Mouse (Mus musculus): ENCODE data around the gene Cnot9. TPM values are rescaled to one million over a fixed set of nuclear protein-coding genes. Genes with fewer than 3 reads are reported as not detected.

Cnot9 gene
- polyA plus RNA-seq, 1 experiment from 2014 or later, result 60.2 TPM

- no peaks in the 10 kb centered on the region for H3K27me3 ChIP-seq (ENCODE audit: control insufficient read depth, insufficient read depth, low read depth, low read length)
- no peak overlapping the region for H3K27ac ChIP-seq (ENCODE audit: low read length)
- H3K4me2 ChIP-seq (ENCODE audit: low read depth, low read length), result no peak overlapping the region
- ATAC-seq (ENCODE audit: low read depth), result no peak
- H3K36me3 ChIP-seq (ENCODE audit: control insufficient read depth, insufficient read depth, low read length), result peaks cover 30% of the 10 kb centered on the region
- no peak overlapping the region for H3K4me3 ChIP-seq (ENCODE audit: low read length)
- no peaks in the 10 kb centered on the region for H3K9me3 ChIP-seq (ENCODE audit: control insufficient read depth, low read length)
- H3K9ac ChIP-seq (ENCODE audit: low read length), result no peak overlapping the region
- H3K4me1 ChIP-seq (replicated peaks; ENCODE audit: control insufficient read depth, insufficient read depth, low read length), result no peaks in the 10 kb centered on the region
Observed at GRCm38 (mm10) chr1:74519875-74520274, 14.0 kb downstream of the Cnot9 start.

DNA sequence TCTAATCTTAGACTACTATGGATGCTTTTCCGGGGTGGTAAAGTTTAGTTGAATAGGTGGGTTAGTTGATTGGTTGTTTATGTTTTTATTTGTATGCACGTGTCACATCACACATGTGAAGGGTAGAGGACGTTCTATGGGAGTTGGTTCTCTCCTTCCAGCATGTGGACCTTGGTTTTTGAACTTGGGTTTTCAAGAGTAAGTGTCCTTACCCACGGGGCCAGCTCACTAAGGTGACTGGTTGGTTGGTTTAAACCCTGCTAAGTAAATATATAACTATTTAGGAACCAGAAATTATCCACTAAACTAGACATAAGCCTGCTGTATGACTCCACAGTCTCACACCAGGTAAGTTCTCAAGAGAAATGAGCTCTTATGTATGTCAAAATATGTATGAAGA, 18.9 kb downstream of the Cnot9 start:
- H3K4me2 ChIP-seq (ENCODE audit: low read depth, low read length), result no peak overlapping the region
- H3K27ac ChIP-seq (ENCODE audit: low read length), result no peak overlapping the region
- H3K36me3 ChIP-seq (ENCODE audit: control insufficient read depth, insufficient read depth, low read length), result peaks cover 57% of the 10 kb centered on the region
- WGBS, result 89% methylated on average over 4 of the region's 4 CpGs
- no peaks in the 10 kb centered on the region for H3K27me3 ChIP-seq (ENCODE audit: control insufficient read depth, insufficient read depth, low read depth, low read length)
- H3K4me1 ChIP-seq (replicated peaks; ENCODE audit: control insufficient read depth, insufficient read depth, low read length), result no peaks in the 10 kb centered on the region
- H3K4me3 ChIP-seq (ENCODE audit: low read length), result no peak overlapping the region
- ATAC-seq (ENCODE audit: low read depth), result no peak
- H3K9ac ChIP-seq (ENCODE audit: low read length), result no peak overlapping the region
- H3K9me3 ChIP-seq (ENCODE audit: control insufficient read depth, low read length), result no peaks in the 10 kb centered on the region

DNA sequence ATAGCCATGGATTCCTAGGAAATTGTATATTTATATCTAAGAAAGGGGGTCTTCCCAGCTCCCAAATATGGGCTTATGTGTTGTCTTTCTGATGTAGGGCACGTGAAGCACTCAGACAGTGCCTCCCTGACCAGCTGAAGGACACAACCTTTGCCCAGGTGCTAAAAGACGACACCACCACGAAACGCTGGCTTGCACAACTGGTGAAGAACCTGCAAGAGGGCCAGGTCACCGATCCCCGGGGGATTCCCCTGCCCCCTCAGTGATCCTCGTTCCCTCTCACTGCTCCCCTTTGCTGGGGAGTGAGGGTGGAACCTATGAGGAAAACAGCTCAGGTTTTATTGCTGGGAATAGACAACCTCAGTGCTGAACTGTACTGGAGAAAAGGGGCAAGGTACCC, 22.7 kb downstream of the Cnot9 start:
- no peaks in the 10 kb centered on the region for H3K4me1 ChIP-seq (replicated peaks; ENCODE audit: control insufficient read depth, insufficient read depth, low read length)
- peaks cover 55% of the 10 kb centered on the region for H3K36me3 ChIP-seq (ENCODE audit: control insufficient read depth, insufficient read depth, low read length)
- H3K4me2 ChIP-seq (ENCODE audit: low read depth, low read length), result no peak overlapping the region
- no peak overlapping the region for H3K27ac ChIP-seq (ENCODE audit: low read length)
- no peaks in the 10 kb centered on the region for H3K9me3 ChIP-seq (ENCODE audit: control insufficient read depth, low read length)
- no peak for ATAC-seq (ENCODE audit: low read depth)
- no peak overlapping the region for H3K9ac ChIP-seq (ENCODE audit: low read length)
- H3K4me3 ChIP-seq (ENCODE audit: low read length), result no peak overlapping the region
- no peaks in the 10 kb centered on the region for H3K27me3 ChIP-seq (ENCODE audit: control insufficient read depth, insufficient read depth, low read depth, low read length)
- 84% methylated on average over 7 of the region's 7 CpGs for WGBS

DNA sequence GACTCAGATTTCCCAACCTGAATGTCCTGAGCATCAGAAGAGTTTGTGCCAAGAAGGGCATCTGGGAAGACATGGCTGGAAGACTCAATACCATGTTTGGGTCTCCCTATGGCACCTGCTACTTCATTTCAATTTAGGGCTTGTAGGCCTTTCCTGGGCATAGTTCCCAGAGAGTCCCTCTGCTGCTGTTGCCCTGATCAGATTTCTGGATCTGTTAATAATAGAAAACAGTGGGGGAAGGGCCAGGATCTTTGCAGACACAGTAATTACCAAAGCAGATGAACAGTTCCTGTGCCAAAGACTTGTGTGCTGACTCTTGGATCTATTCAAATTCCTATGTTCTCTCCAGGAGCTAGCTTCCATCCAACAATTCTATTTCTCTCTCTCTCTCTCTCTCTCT, 32.8 kb downstream of the Cnot9 start:
- no peak overlapping the region for H3K27ac ChIP-seq (ENCODE audit: low read length)
- no peaks in the 10 kb centered on the region for H3K36me3 ChIP-seq (ENCODE audit: control insufficient read depth, insufficient read depth, low read length)
- H3K9me3 ChIP-seq (ENCODE audit: control insufficient read depth, low read length), result no peaks in the 10 kb centered on the region
- no peak overlapping the region for H3K4me3 ChIP-seq (ENCODE audit: low read length)
- no peak overlapping the region for H3K9ac ChIP-seq (ENCODE audit: low read length)
- no peaks in the 10 kb centered on the region for H3K4me1 ChIP-seq (replicated peaks; ENCODE audit: control insufficient read depth, insufficient read depth, low read length)
- H3K4me2 ChIP-seq (ENCODE audit: low read depth, low read length), result no peak overlapping the region
- H3K27me3 ChIP-seq (ENCODE audit: control insufficient read depth, insufficient read depth, low read depth, low read length), result no peaks in the 10 kb centered on the region
- ATAC-seq (ENCODE audit: low read depth), result no peak

DNA sequence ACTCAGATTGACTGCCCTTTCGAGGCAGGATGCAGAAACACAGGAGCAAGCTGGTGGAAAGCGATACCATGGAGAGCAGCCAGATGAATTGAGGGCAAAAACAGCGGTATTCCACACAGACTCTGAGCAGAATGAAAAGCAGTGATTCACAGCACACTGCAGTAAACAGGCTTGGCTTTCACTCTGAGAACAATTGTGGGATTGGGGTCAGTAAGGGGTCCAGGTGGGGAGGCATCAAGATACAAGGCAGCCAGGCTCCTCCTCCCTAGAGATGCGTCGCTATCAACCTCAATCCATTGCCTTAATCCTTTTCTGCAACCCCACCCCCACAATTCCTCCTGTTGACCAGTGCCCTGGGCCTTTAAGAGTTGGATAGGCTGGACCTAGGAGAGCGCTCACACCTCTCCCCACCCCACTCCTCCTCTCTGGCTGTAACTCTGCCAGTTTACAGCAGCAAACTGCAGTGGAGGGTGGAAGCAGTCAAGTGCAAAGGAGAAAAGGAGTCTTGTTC, 36.6 kb downstream of the Cnot9 start, which contains the start of gene Plcd4:
Gene Plcd4, plus strand, starts transcription at position 438 of the 511 bp plus-strand sequence.
- no peak within 1 kb of the TSS for H3K4me3 ChIP-seq (ENCODE audit: low read length)
- no peaks in the 10 kb centered on the region for H3K9me3 ChIP-seq (ENCODE audit: control insufficient read depth, low read length)
- ATAC-seq (ENCODE audit: low read depth), result peak; percentile 34; the same call in 1 of the 2 replicates

DNA sequence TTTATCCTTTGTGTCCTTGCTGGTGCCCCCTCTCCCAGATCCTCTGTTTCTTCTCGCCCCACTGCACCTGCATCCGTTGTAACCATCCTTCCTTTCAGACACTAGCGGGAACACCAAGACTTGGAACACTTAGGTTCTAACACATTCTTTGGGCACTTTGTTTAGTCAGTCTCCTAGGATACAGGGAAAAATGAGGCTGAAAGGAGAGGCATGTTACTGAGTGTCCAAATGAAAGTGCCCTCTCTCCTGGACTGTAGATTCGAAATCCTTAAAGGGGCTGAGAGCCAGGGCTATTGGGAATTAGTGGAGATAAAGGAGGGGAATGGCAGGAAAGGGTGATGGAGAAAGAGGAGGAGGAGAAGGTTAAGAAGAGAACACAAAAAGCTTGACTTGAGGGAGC, 38.3 kb downstream of the Cnot9 start, which contains the start of gene Usp37:
Gene Usp37, minus strand, starts transcription at position 101 of the 400 bp plus-strand sequence.
- Histone ChIP-seq H3K9ac (ENCODE audit: low read length) (no peak within 1 kb of the TSS), H3K27ac (ENCODE audit: low read length) (no peak within 1 kb of the TSS), H3K4me1 (replicated peaks; ENCODE audit: control insufficient read depth, insufficient read depth, low read length) (no peaks in the 10 kb centered on the region), H3K4me3 (ENCODE audit: low read length) (no peak within 1 kb of the TSS), H3K27me3 (ENCODE audit: control insufficient read depth, insufficient read depth, low read depth, low read length) (no peaks in the 10 kb centered on the region), H3K9me3 (ENCODE audit: control insufficient read depth, low read length) (no peaks in the 10 kb centered on the region), H3K36me3 (ENCODE audit: control insufficient read depth, insufficient read depth, low read length) (no peaks in the 10 kb centered on the region), H3K4me2 (ENCODE audit: low read depth, low read length) (no peak within 1 kb of the TSS)
- ATAC-seq (ENCODE audit: low read depth), result no peak
- WGBS, result 66% methylated on average over 4 of the region's 4 CpGs

More for the DNA sequence above, 36.6 kb downstream of the Cnot9 start, which contains the start of gene Plcd4:
- H3K36me3 ChIP-seq (ENCODE audit: control insufficient read depth, insufficient read depth, low read length), result no peaks in the 10 kb centered on the region
- no peak within 1 kb of the TSS for H3K4me2 ChIP-seq (ENCODE audit: low read depth, low read length)
- no peak within 1 kb of the TSS for H3K27ac ChIP-seq (ENCODE audit: low read length)
- 7% methylated on average over 6 of the region's 6 CpGs for WGBS
- no peaks in the 10 kb centered on the region for H3K27me3 ChIP-seq (ENCODE audit: control insufficient read depth, insufficient read depth, low read depth, low read length)
- H3K4me1 ChIP-seq (replicated peaks; ENCODE audit: control insufficient read depth, insufficient read depth, low read length), result no peaks in the 10 kb centered on the region
- H3K9ac ChIP-seq (ENCODE audit: low read length), result no peak within 1 kb of the TSS

DNA sequence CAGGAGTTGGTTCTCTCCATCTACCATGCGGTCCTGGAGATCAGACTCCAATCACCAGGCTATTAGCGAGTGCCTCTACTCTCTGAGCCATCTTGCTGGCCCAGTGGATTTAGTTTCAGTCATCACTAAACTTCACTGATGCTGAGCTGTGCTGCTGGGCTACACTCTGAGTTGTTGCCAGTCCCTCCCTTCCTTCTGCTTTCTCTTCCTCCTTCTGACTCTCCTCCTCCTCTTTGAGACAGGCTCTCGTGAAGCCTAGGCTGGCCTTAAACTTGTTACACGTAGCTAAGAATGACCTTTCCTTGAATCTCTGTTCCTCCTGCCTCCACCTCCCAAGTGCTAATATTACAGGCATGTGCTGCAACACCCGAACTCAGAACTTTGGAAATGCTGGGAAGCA, 53.2 kb downstream of the Cnot9 start:
- Histone ChIP-seq H3K4me1 (replicated peaks; ENCODE audit: control insufficient read depth, insufficient read depth, low read length) (no peaks in the 10 kb centered on the region), H3K9ac (ENCODE audit: low read length) (no peak overlapping the region), H3K27me3 (ENCODE audit: control insufficient read depth, insufficient read depth, low read depth, low read length) (no peaks in the 10 kb centered on the region), H3K4me3 (ENCODE audit: low read length) (no peak overlapping the region), H3K4me2 (ENCODE audit: low read depth, low read length) (no peak overlapping the region), H3K9me3 (ENCODE audit: control insufficient read depth, low read length) (no peaks in the 10 kb centered on the region), H3K27ac (ENCODE audit: low read length) (no peak overlapping the region), H3K36me3 (ENCODE audit: control insufficient read depth, insufficient read depth, low read length) (no peaks in the 10 kb centered on the region)
- whole genome bisulfite sequencing, result 77% methylated on average over 5 of the region's 5 CpGs
- ATAC-seq (ENCODE audit: low read depth), result no peak

DNA sequence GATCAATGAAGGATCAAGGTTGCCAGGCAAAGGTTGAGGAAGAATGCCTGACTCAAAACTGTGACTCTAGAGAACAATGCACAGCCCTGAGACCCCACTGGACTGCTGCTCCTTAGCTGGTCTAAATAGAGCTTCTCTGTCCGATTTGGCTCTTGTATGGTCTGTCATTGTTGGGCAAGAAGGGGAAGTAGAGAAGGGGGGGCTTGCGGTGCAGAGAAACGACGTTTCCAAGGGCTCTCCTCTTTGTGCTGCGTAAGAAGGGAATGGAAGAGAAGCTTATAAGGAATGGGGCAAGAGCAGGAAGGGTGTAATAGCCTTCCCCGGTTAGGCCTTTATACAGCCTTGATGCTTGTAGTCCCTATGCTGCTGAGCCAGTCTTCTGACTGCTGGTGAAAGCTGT, 60.0 kb downstream of the Cnot9 start:
- Histone ChIP-seq H3K27ac (ENCODE audit: low read length) (no peak overlapping the region), H3K27me3 (ENCODE audit: control insufficient read depth, insufficient read depth, low read depth, low read length) (no peaks in the 10 kb centered on the region), H3K4me3 (ENCODE audit: low read length) (no peak overlapping the region), H3K4me2 (ENCODE audit: low read depth, low read length) (no peak overlapping the region), H3K36me3 (ENCODE audit: control insufficient read depth, insufficient read depth, low read length) (peaks cover 39% of the 10 kb centered on the region), H3K9me3 (ENCODE audit: control insufficient read depth, low read length) (no peaks in the 10 kb centered on the region), H3K4me1 (replicated peaks; ENCODE audit: control insufficient read depth, insufficient read depth, low read length) (no peaks in the 10 kb centered on the region), H3K9ac (ENCODE audit: low read length) (no peak overlapping the region)
- 96% methylated on average over 6 of the region's 6 CpGs for WGBS
- ATAC-seq (ENCODE audit: low read depth), result no peak

- 90% methylated on average over 29 of the region's 29 CpGs for WGBS
- Histone ChIP-seq H3K36me3 (ENCODE audit: control insufficient read depth, insufficient read depth, low read length) (peaks cover 54% of the 10 kb centered on the region), H3K9me3 (ENCODE audit: control insufficient read depth, low read length) (no peaks in the 10 kb centered on the region), H3K27me3 (ENCODE audit: control insufficient read depth, insufficient read depth, low read depth, low read length) (no peaks in the 10 kb centered on the region), H3K4me2 (ENCODE audit: low read depth, low read length) (no peak overlapping the region), H3K27ac (ENCODE audit: low read length) (no peak overlapping the region), H3K4me3 (ENCODE audit: low read length) (no peak overlapping the region), H3K4me1 (replicated peaks; ENCODE audit: control insufficient read depth, insufficient read depth, low read length) (no peaks in the 10 kb centered on the region), H3K9ac (ENCODE audit: low read length) (no peak overlapping the region)
- ATAC-seq (ENCODE audit: low read depth), result no peak
Observed at GRCm38 (mm10) chr1:74569739-74570719, 64.2 kb downstream of the Cnot9 start.
